Mouse (Mus musculus) megakaryocyte, embryonic 14.5 days (primary cell): ENCODE results near the gene Usp54. TPM values are rescaled to one million over a fixed set of nuclear protein-coding genes. Genes with fewer than 3 reads are reported as not detected.

Experiments
- H3K27me3 ChIP-seq: replicated peaks from 2 replicates; pipeline ENCODE3; 2012; ENCODE audit warnings: inconsistent platforms
- H3K36me3 ChIP-seq: replicated peaks from 2 replicates; pipeline ENCODE3; 2012; ENCODE audit warnings: low read length, inconsistent platforms, mixed read lengths
- H3K4me1 ChIP-seq: 2 replicates; pipeline ENCODE4 v1.6.1; 2012; ENCODE audit warnings: inconsistent platforms
- H3K4me3 ChIP-seq: replicated peaks from 2 replicates; pipeline ENCODE3; 2012; ENCODE audit warnings: moderate library complexity, mild to moderate bottlenecking, inconsistent platforms
- H3K9me3 ChIP-seq: 2 replicates; pipeline ENCODE4 v1.6.1; 2012; ENCODE audit warnings: inconsistent platforms
- FLI1 ChIP-seq: IDR thresholded peaks from 2 replicates; pipeline ENCODE4 v1.6.1; 2012; ENCODE audit warnings: low read length, inconsistent platforms, mixed read lengths
- GATA1 ChIP-seq: IDR thresholded peaks from 3 replicates; pipeline ENCODE4 v1.6.1; 2012; ENCODE audit warnings: mixed read lengths, low read length, inconsistent platforms, borderline replicate concordance
- polyA plus RNA-seq: library from polyadenylated mRNA; stranded (reverse); fragments of >175 nt; gene quantifications from 2 replicates; pipeline ENCODE4 v1.2.3, GENCODE M21; 2012; ENCODE audit warnings: low replicate concordance; ENCODE audit not compliant: insufficient read depth

The Usp54 gene
- polyA plus RNA-seq, 1 experiment, result 1.5 TPM

GRCm38 (mm10) chr14:20668154-20668810 lies 27.4 kb upstream of the Usp54 start, which contains the start of gene Synpo2l:
Gene Synpo2l (minus strand): TSS chr14:20668354.
- Histone ChIP-seq H3K4me1 (peaks cover 21% of the 10 kb centered on the region), H3K36me3 (peaks cover 5% of the 10 kb centered on the region), H3K27me3 (peaks cover 57% of the 10 kb centered on the region), H3K4me3 (no peak within 1 kb of the TSS), H3K9me3 (no peaks in the 10 kb centered on the region)
- TF ChIP-seq FLI1 (no peak), GATA1 (no peak)

GRCm38 (mm10) chr14:20667469-20667868 lies 26.6 kb upstream of the Usp54 start:
- Histone ChIP-seq H3K4me3 (no peak overlapping the region), H3K27me3 (peaks cover 65% of the 10 kb centered on the region), H3K36me3 (peaks cover 3% of the 10 kb centered on the region), H3K4me1 (peaks cover 22% of the 10 kb centered on the region), H3K9me3 (no peaks in the 10 kb centered on the region)
- TF ChIP-seq GATA1, result no peak
- no peak for TF ChIP-seq FLI1

- TF ChIP-seq GATA1 (no peak), FLI1 (no peak)
- peaks cover 74% of the 10 kb centered on the region for H3K27me3 ChIP-seq
Observed at GRCm38 (mm10) chr14:20664436-20664835, 23.6 kb upstream of the Usp54 start.

GRCm38 (mm10) chr14:20663601-20664000 lies 22.7 kb upstream of the Usp54 start:
- peaks cover 67% of the 10 kb centered on the region for H3K27me3 ChIP-seq
- peaks cover 46% of the 10 kb centered on the region for H3K4me1 ChIP-seq
- no peaks in the 10 kb centered on the region for H3K9me3 ChIP-seq
- H3K36me3 ChIP-seq, result no peaks in the 10 kb centered on the region
- no peak for TF ChIP-seq GATA1
- TF ChIP-seq FLI1, result no peak
- H3K4me3 ChIP-seq, result no peak overlapping the region

More at GRCm38 (mm10) chr14:20664436-20664835, 23.6 kb upstream of the Usp54 start:
- Histone ChIP-seq H3K36me3 (no peaks in the 10 kb centered on the region), H3K4me1 (peaks cover 45% of the 10 kb centered on the region), H3K4me3 (no peak overlapping the region), H3K9me3 (no peaks in the 10 kb centered on the region)

- no peak overlapping the region for H3K4me3 ChIP-seq
- TF ChIP-seq GATA1, result no peak
- TF ChIP-seq FLI1, result no peak
- H3K36me3 ChIP-seq, result no peaks in the 10 kb centered on the region
- peaks cover 47% of the 10 kb centered on the region for H3K4me1 ChIP-seq
- H3K27me3 ChIP-seq, result peaks cover 60% of the 10 kb centered on the region
- no peaks in the 10 kb centered on the region for H3K9me3 ChIP-seq
Observed at GRCm38 (mm10) chr14:20662740-20663139, 21.9 kb upstream of the Usp54 start.

- peaks cover 52% of the 10 kb centered on the region for H3K27me3 ChIP-seq
- H3K36me3 ChIP-seq, result no peaks in the 10 kb centered on the region
- TF ChIP-seq FLI1 (no peak), GATA1 (no peak)
- H3K4me3 ChIP-seq, result peak overlapping the region; percentile 93
- no peaks in the 10 kb centered on the region for H3K9me3 ChIP-seq
- H3K4me1 ChIP-seq, result peaks cover 52% of the 10 kb centered on the region
Observed at GRCm38 (mm10) chr14:20661661-20662331, 20.9 kb upstream of the Usp54 start.

GRCm38 (mm10) chr14:20660827-20661660 lies 20.2 kb upstream of the Usp54 start:
- peak overlapping the region; percentile 93 for H3K4me3 ChIP-seq
- no peaks in the 10 kb centered on the region for H3K36me3 ChIP-seq
- H3K9me3 ChIP-seq, result no peaks in the 10 kb centered on the region
- peaks cover 45% of the 10 kb centered on the region for H3K27me3 ChIP-seq
- TF ChIP-seq FLI1 (no peak), GATA1 (no peak)
- peaks cover 57% of the 10 kb centered on the region for H3K4me1 ChIP-seq

GRCm38 (mm10) chr14:20659687-20660086 lies 18.8 kb upstream of the Usp54 start:
- Histone ChIP-seq H3K27me3 (peaks cover 35% of the 10 kb centered on the region), H3K9me3 (no peaks in the 10 kb centered on the region), H3K4me3 (no peak overlapping the region), H3K36me3 (no peaks in the 10 kb centered on the region), H3K4me1 (peaks cover 71% of the 10 kb centered on the region)
- no peak for TF ChIP-seq FLI1
- no peak for TF ChIP-seq GATA1

GRCm38 (mm10) chr14:20658902-20659301 lies 18.0 kb upstream of the Usp54 start:
- Histone ChIP-seq H3K4me1 (peaks cover 67% of the 10 kb centered on the region), H3K27me3 (peaks cover 28% of the 10 kb centered on the region), H3K4me3 (no peak overlapping the region), H3K9me3 (no peaks in the 10 kb centered on the region), H3K36me3 (no peaks in the 10 kb centered on the region)
- no peak for TF ChIP-seq GATA1
- TF ChIP-seq FLI1, result no peak
